Mouse (Mus musculus) heart, adult 2 months (tissue): ENCODE results near the gene Chd5. TPM values are rescaled to one million over a fixed set of nuclear protein-coding genes. Genes with fewer than 3 reads are reported as not detected.

Source experiments
- DNase-seq, 2 experiments: peaks; one replicate each; pipeline ENCODE4 v3.0.0; 2021
- H3K27ac ChIP-seq: fragments of 200-600 bp; 2 replicates; pipeline ENCODE4 v1.8.1; 2022
- H3K27me3 ChIP-seq: fragments of 200-500 bp; 2 replicates; pipeline ENCODE4 v1.6.1; 2012; ENCODE audit warnings: mild to moderate bottlenecking, low read length, inconsistent platforms, mixed read lengths; ENCODE audit not compliant: control insufficient read depth, insufficient read depth
- H3K36me3 ChIP-seq: fragments of 200-500 bp; 2 replicates; pipeline ENCODE4 v1.6.1; 2012; ENCODE audit warnings: low read length, inconsistent platforms; ENCODE audit not compliant: control insufficient read depth, insufficient read depth
- H3K4me1 ChIP-seq: fragments of 200-500 bp; 2 replicates; pipeline ENCODE4 v1.6.1; 2011; ENCODE audit warnings: low read length; ENCODE audit not compliant: control insufficient read depth, insufficient read depth
- H3K4me3 ChIP-seq: fragments of 200-600 bp; 2 replicates; pipeline ENCODE4 v1.8.1; 2022
- H3K79me2 ChIP-seq: fragments of 200-500 bp; replicated peaks from 2 replicates; pipeline ENCODE4 v1.6.1; 2012; ENCODE audit warnings: mild to moderate bottlenecking, inconsistent platforms, low read length, moderate library complexity, mixed read lengths; ENCODE audit not compliant: control insufficient read depth, insufficient read depth
- H3K9ac ChIP-seq: fragments of 200-500 bp; 2 replicates; pipeline ENCODE4 v1.6.1; 2012; ENCODE audit warnings: low read depth, mild to moderate bottlenecking, control low read depth, inconsistent platforms, low read length, mixed read lengths
- CTCF ChIP-seq: fragments of 200-600 bp; IDR thresholded peaks from 2 replicates; pipeline ENCODE4 v1.8.1; 2022; ENCODE audit warnings: antibody characterized with exemption, mild to moderate bottlenecking, moderate library complexity
- EP300 ChIP-seq: fragments of 200-500 bp; IDR thresholded peaks from 2 replicates; pipeline ENCODE4 v1.6.1; 2011; ENCODE audit warnings: low read depth, low read length, control low read depth; ENCODE audit not compliant: insufficient read depth
- POLR2A ChIP-seq: fragments of 200-500 bp; IDR thresholded peaks from 2 replicates; pipeline ENCODE4 v1.6.1; 2011; ENCODE audit warnings: mild to moderate bottlenecking, low read depth, low read length, control low read depth; ENCODE audit not compliant: insufficient read depth
- WGBS: fragments of 180-500 bp; shearing (Covaris S2); methylation state at CpG from one replicate; pipeline ENCODE4 v1.1.7; 2018; 5-methylcytosine and 5-hydroxymethylcytosine counted together
- intact Hi-C: fragments of 180-260 bp; cut with DNase I; formaldehyde crosslinking; loops from one replicate; pipeline ENCODE4 v1.15.1; 2025
- polyA plus RNA-seq: library from polyadenylated mRNA; depleted of rRNA; stranded (reverse); fragments of >200 nt; gene quantifications from 2 replicates; pipeline ENCODE4 v1.2.3, GENCODE M21; 2012
- total RNA-seq, 2 experiments: library from RNA; stranded (reverse); gene quantifications; 2 replicates each; pipeline ENCODE4 v1.2.3; 2021

Gene Chd5
- total and polyA plus RNA-seq, 3 experiments: 0.13 to 0.48 (median 0.18) TPM

DNA sequence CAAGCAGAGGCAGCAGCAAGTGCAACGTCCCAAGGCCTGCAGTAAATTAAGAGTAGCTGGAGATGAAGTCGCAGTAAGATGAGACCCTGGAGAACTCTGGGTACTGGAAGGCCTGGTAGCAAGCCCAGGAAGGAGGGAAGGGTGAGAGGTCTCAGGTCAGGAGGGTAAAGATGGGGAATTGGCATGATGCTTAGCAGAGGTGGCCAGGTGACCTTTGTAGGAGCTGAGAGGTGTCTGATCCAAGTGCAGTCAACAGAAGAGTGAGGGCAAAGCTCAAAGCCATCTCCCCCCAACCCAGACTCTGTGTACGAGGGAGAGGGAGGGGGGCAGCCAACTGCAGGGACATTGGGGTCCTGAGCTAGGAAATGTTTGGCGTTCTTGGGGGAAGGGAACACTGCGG is 17.0 kb upstream of the Chd5 start:
- Histone ChIP-seq H3K27ac (no peak overlapping the region), H3K9ac (no peak overlapping the region), H3K4me3 (no peak overlapping the region), H3K4me1 (no peaks in the 10 kb centered on the region), H3K27me3 (no peaks in the 10 kb centered on the region), H3K79me2 (peaks cover 3% of the 10 kb centered on the region; the same call in 1 of the 2 replicates), H3K36me3 (no peaks in the 10 kb centered on the region)
- intact Hi-C loops: no loop called here
- DNase-seq: no peak
- TF ChIP-seq POLR2A: no peak
- TF ChIP-seq EP300: no peak
- no peak for TF ChIP-seq CTCF
- 61% methylated on average over 5 of the region's 5 CpGs for WGBS

DNA sequence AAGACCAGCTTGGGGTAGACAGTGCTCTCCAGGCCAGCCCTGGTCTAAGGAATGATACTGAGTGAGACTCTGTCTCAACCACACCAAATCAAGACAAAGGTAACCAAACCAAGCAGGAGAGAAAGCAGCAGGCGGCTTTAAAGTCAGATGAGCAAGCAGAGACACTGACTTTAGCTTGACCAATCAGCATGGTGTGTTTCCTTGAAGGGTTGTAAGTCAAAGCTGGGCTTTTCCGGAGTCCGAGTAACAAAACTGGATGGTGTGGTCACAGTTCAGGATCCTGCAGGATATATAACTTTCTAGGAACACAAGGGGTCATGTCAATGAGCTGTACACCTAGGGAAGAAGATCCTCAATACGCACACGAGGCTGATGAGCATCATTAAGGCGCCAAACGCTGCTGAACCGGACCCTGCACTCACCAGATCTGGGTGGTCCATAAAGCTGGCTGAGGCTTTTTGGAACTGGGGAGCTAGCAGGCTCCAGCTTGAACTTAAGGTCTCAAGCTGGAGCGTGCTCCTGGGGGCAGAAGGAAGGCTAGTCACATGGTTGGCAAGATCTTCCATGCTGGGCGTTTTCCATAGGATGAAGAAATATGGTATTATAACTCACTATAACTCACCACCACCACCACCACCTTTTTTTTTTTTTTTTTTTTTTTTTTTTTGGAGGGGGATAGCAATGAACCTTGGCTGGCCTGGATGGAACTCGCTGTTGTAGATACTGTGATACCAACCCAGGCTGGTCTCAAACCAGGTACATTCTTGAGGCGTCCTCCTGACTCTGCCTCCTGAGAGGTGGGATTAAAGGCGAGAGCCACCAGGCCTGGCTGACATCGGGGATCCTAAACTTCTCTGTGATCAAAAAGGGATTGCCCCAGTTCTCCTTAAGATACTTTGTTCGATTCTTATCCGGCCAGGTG is 13.5 kb upstream of the Chd5 start:
- H3K27ac ChIP-seq: peak overlapping the region; percentile 93
- H3K9ac ChIP-seq: peak overlapping the region; percentile 24
- H3K79me2 ChIP-seq: peaks cover 3% of the 10 kb centered on the region; the same call in 1 of the 2 replicates
- 46% methylated on average over 16 of the region's 16 CpGs for WGBS
- no peak for TF ChIP-seq EP300
- no peak for TF ChIP-seq POLR2A
- TF ChIP-seq CTCF: no peak
- H3K4me1 ChIP-seq: peaks cover 2% of the 10 kb centered on the region
- intact Hi-C loops: loop anchor here (5.0 kb wide), 2 partner anchors 152 to 153 kb away; partner anchors contain the start of genes Kcnab2 and Nphp4
- H3K4me3 ChIP-seq: peak overlapping the region; percentile 95
- no peak for DNase-seq
- no peaks in the 10 kb centered on the region for H3K27me3 ChIP-seq
- H3K36me3 ChIP-seq: no peaks in the 10 kb centered on the region

DNA sequence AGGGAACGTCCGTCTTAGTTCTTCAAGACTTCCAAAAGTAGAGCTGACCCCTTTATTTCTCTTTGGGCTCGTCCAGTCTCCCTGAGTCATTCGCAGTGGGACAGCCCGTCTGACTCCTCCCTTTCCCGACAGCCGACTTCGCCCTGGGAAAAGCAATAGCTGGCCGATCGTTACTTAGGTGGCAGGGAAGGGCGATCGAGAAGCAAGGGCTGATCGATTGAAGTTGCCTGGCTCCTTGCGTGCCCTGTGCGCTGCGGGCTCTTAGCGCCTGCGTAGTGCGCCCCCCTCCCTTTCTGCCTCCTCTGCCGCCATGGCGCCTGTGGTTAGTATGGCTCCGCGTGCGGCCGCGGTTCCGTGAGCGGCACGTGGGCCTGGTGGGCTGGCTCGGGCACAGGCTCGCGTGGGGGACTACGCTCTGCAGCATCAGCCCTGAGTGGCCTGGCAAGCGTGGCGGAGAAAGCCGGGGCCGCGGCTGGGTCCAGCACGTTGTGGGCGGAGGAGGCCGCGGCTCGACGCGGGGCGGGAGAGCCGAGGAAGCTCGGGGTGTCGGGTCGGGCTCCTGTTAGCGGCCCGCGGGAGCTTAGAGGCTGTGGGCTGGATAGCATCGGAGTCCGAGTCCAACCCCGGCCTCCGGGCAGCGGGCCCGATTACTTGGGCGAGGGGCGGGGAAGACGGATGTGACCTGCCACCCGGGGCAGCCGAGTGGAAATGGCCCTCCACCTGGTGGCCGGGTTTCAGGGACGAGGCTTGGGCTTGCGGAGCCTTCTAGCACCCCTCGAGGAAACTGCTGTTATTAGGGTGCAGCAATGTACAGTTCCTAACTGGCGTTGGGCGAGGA is 12.7 kb upstream of the Chd5 start, which contains the start of gene Rpl22:
Gene Rpl22, plus strand, starts transcription at position 169 of the 838 bp plus-strand sequence.
- no peaks in the 10 kb centered on the region for H3K36me3 ChIP-seq
- H3K9ac ChIP-seq: peak within 1 kb of the TSS; percentile 86
- peaks cover 3% of the 10 kb centered on the region; the same call in 1 of the 2 replicates for H3K79me2 ChIP-seq
- H3K27me3 ChIP-seq: no peaks in the 10 kb centered on the region
- H3K27ac ChIP-seq: peak within 1 kb of the TSS; percentile 93
- peaks cover 2% of the 10 kb centered on the region for H3K4me1 ChIP-seq
- under 1% methylated on average over 70 of the region's 70 CpGs for WGBS
- peak within 1 kb of the TSS; percentile 95 for H3K4me3 ChIP-seq
- DNase-seq: peak; percentile 92 to 96
- intact Hi-C loops: loop anchor here (5.0 kb wide), 2 partner anchors 152 to 153 kb away; partner anchors contain the start of genes Kcnab2 and Nphp4
- TF ChIP-seq POLR2A (peak; percentile 77), CTCF (peak; percentile 40), EP300 (peak; percentile 94)

DNA sequence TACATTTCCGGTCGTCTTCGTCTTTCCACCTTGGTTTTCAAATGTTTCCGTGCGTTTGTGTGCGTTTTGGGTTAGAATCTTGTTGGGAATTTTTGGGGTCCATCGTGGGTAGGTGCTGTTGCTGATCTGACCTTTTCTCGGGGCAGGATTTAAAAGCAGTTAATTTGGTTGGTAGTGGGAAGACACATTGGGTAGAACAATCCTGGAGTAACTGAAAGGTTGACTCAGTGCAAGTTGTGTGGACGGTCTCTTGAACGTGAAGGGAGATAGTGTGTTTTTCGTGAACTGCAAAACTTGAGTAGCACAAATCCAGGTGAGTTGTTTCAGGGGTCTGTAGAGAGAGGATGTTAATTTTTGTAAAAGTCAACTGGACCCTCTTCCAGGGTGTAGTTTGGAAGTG is 11.9 kb upstream of the Chd5 start:
- H3K27ac ChIP-seq: no peak overlapping the region; the same call in 1 of the 2 replicates
- intact Hi-C loops: loop anchor here (5.0 kb wide), 2 partner anchors 151 to 154 kb away; partner anchors contain the start of genes Kcnab2 and Nphp4

DNA sequence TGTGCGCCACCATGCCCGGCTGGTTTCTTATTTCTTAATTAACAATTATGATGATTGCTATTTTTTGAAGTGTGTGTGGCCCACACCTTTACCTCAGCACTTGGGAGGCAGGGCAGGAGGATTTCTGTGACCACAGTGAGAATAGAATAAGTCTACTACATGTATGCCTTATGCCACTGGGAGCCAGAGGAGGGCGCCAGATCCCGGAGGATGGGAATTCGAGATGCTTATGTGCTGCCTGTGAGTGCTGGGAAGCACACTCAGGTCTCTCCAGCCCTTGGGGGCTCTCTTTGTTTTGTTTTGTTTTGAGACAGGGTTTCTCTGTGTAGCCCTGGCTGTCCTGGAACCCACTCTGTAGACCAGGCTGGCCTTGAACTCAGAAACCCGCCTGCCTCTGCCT is 9.8 kb upstream of the Chd5 start:
- H3K9ac ChIP-seq: no peak overlapping the region
- no peak overlapping the region for H3K27ac ChIP-seq
- H3K4me3 ChIP-seq: no peak overlapping the region
- 75% methylated on average over 6 of the region's 6 CpGs for WGBS
- no peak for DNase-seq
- H3K4me1 ChIP-seq: peaks cover 2% of the 10 kb centered on the region
- no peaks in the 10 kb centered on the region for H3K27me3 ChIP-seq
- peak; percentile 57 for TF ChIP-seq CTCF
- TF ChIP-seq EP300: no peak
- TF ChIP-seq POLR2A: no peak
- intact Hi-C loops: loop anchor here (5.0 kb wide), 2 partner anchors 149 to 156 kb away; partner anchors contain the start of genes Kcnab2 and Nphp4
- H3K36me3 ChIP-seq: no peaks in the 10 kb centered on the region
- peaks cover 3% of the 10 kb centered on the region; the same call in 1 of the 2 replicates for H3K79me2 ChIP-seq

More for the DNA sequence above, 11.9 kb upstream of the Chd5 start:
- Histone ChIP-seq H3K9ac (peak overlapping the region; percentile 86), H3K79me2 (peaks cover 3% of the 10 kb centered on the region; the same call in 1 of the 2 replicates), H3K36me3 (no peaks in the 10 kb centered on the region), H3K4me3 (peak overlapping the region; percentile 95), H3K4me1 (peaks cover 2% of the 10 kb centered on the region), H3K27me3 (no peaks in the 10 kb centered on the region)
- WGBS: 3% methylated on average over 11 of the region's 11 CpGs
- TF ChIP-seq POLR2A (no peak), CTCF (no peak), EP300 (no peak)
- DNase-seq: no peak
